Mouse (Mus musculus) liver, adult 2 months (tissue): ENCODE measurements around the gene Wdr91. TPM values are rescaled to one million over a fixed set of nuclear protein-coding genes. Genes with fewer than 3 reads are reported as not detected.

Source experiments
- DNase-seq: peaks from one replicate; pipeline ENCODE4 v3.0.0-alpha.2; 2011; ENCODE audit warnings: low read depth, low spot score; ENCODE audit errors: extremely low read depth
- H3K27ac ChIP-seq: fragments of 200-500 bp; replicated peaks from 2 replicates; pipeline ENCODE4 v1.5.1; 2012; ENCODE audit warnings: low read depth, mild to moderate bottlenecking, control low read depth, inconsistent platforms, low read length; ENCODE audit not compliant: insufficient read depth
- H3K27me3 ChIP-seq: fragments of 200-500 bp; 2 replicates; pipeline ENCODE4 v1.6.1; 2012; ENCODE audit warnings: mild to moderate bottlenecking, moderate library complexity, low read length, inconsistent platforms; ENCODE audit not compliant: control insufficient read depth, insufficient read depth
- H3K36me3 ChIP-seq: fragments of 200-500 bp; 2 replicates; pipeline ENCODE4 v1.6.1; 2012; ENCODE audit warnings: low read length, inconsistent platforms; ENCODE audit not compliant: control insufficient read depth, insufficient read depth
- H3K4me1 ChIP-seq: fragments of 200-500 bp; 2 replicates; pipeline ENCODE4 v1.6.1; 2011; ENCODE audit warnings: low read length; ENCODE audit not compliant: control insufficient read depth, insufficient read depth
- H3K4me3 ChIP-seq: fragments of 200-500 bp; 2 replicates; pipeline ENCODE4 v1.5.1; 2011; ENCODE audit warnings: low read depth, mild to moderate bottlenecking, control low read depth, low read length, moderate library complexity; ENCODE audit not compliant: insufficient read depth
- H3K79me2 ChIP-seq: fragments of 200-500 bp; 2 replicates; pipeline ENCODE4 v1.6.1; 2012; ENCODE audit warnings: inconsistent platforms, mild to moderate bottlenecking, low read length, moderate library complexity; ENCODE audit not compliant: control insufficient read depth, insufficient read depth
- H3K9ac ChIP-seq: fragments of 200-500 bp; 2 replicates; pipeline ENCODE4 v1.6.1; 2012; ENCODE audit warnings: low read depth, mild to moderate bottlenecking, control low read depth, inconsistent platforms, low read length
- CTCF ChIP-seq: fragments of 200-500 bp; IDR thresholded peaks from 2 replicates; pipeline ENCODE4 v1.5.1; 2011; ENCODE audit warnings: low read depth, low read length, control low read depth
- POLR2A ChIP-seq: fragments of 200-500 bp; IDR thresholded peaks from 2 replicates; pipeline ENCODE4 v1.6.1; 2011; ENCODE audit warnings: low read length, control low read depth; ENCODE audit not compliant: insufficient read depth; ENCODE audit errors: extremely low read depth
- whole genome bisulfite sequencing: fragments of 180-500 bp; shearing (Covaris S2); methylation state at CpG from one replicate; pipeline ENCODE4 v1.1.7; 2018; 5-methylcytosine and 5-hydroxymethylcytosine counted together
- polyA plus RNA-seq: library from polyadenylated mRNA; depleted of rRNA; stranded (reverse); fragments of >200 nt; gene quantifications from 2 replicates; pipeline ENCODE4 v1.2.3, GENCODE M21; 2012
- total RNA-seq: library from RNA; depleted of rRNA; stranded (reverse); fragments of >200 nt; gene quantifications from 2 replicates; pipeline ENCODE4 v1.2.3, GENCODE M21; 2014

Wdr91 gene
- total and polyA plus RNA-seq, 2 experiments: 9.5 to 23.4 TPM

- Histone ChIP-seq H3K9ac (no peak overlapping the region), H3K27ac (no peak overlapping the region), H3K36me3 (peaks cover 16% of the 10 kb centered on the region; the same call in 1 of the 2 replicates), H3K79me2 (no peaks in the 10 kb centered on the region), H3K27me3 (no peaks in the 10 kb centered on the region), H3K4me1 (no peaks in the 10 kb centered on the region), H3K4me3 (no peak overlapping the region)
- DNase-seq: no peak
- no peak for TF ChIP-seq POLR2A
- TF ChIP-seq CTCF: no peak
- WGBS: 88% methylated on average over 7 of the region's 7 CpGs
These were observed 26.0 kb downstream of the Wdr91 start for GRCm38 (mm10) chr6:34884724-34885123.

GRCm38 (mm10) chr6:34879911-34880475 lies 30.7 kb downstream of the Wdr91 start:
- Histone ChIP-seq H3K27me3 (no peaks in the 10 kb centered on the region), H3K36me3 (peaks cover 4% of the 10 kb centered on the region; the same call in 1 of the 2 replicates), H3K9ac (no peak overlapping the region), H3K79me2 (no peaks in the 10 kb centered on the region), H3K4me3 (no peak overlapping the region), H3K4me1 (peaks cover 4% of the 10 kb centered on the region), H3K27ac (no peak overlapping the region)
- TF ChIP-seq POLR2A (no peak), CTCF (peak; percentile 67)
- peak; percentile 63 for DNase-seq
- WGBS: 59% methylated on average over 6 of the region's 6 CpGs

GRCm38 (mm10) chr6:34879101-34879740 lies 31.5 kb downstream of the Wdr91 start:
- Histone ChIP-seq H3K9ac (no peak overlapping the region), H3K4me3 (no peak overlapping the region), H3K4me1 (peaks cover 4% of the 10 kb centered on the region), H3K27me3 (no peaks in the 10 kb centered on the region), H3K27ac (peak overlapping the region; percentile 10; the same call in 1 of the 2 replicates), H3K79me2 (no peaks in the 10 kb centered on the region), H3K36me3 (no peaks in the 10 kb centered on the region; the same call in 1 of the 2 replicates)
- no peak for DNase-seq
- TF ChIP-seq CTCF (no peak), POLR2A (no peak)
- WGBS: 83% methylated on average over 16 of the region's 16 CpGs

- Histone ChIP-seq H3K36me3 (no peaks in the 10 kb centered on the region), H3K4me3 (peak within 1 kb of the TSS; percentile 82), H3K9ac (peak within 1 kb of the TSS; percentile 90), H3K4me1 (peaks cover 4% of the 10 kb centered on the region), H3K79me2 (no peaks in the 10 kb centered on the region), H3K27ac (peak within 1 kb of the TSS; percentile 72), H3K27me3 (no peaks in the 10 kb centered on the region)
- TF ChIP-seq CTCF: peak; percentile 71
- peak; percentile 90 for TF ChIP-seq POLR2A
- peak; percentile 72 for DNase-seq
- under 1% methylated on average over 54 of the region's 56 CpGs for WGBS
These were observed 33.0 kb downstream of the Wdr91 start, which contains the start of gene Cyren for GRCm38 (mm10) chr6:34877509-34878321. Cyren (minus strand) TSS chr6:34878060.

GRCm38 (mm10) chr6:34876835-34877156 lies 33.9 kb downstream of the Wdr91 start:
- 49% methylated on average over 2 of the region's 2 CpGs for WGBS
- TF ChIP-seq CTCF: no peak
- Histone ChIP-seq H3K9ac (no peak overlapping the region), H3K36me3 (no peaks in the 10 kb centered on the region), H3K4me3 (no peak overlapping the region), H3K27me3 (no peaks in the 10 kb centered on the region), H3K79me2 (no peaks in the 10 kb centered on the region), H3K4me1 (peaks cover 4% of the 10 kb centered on the region), H3K27ac (0 out of 2 replicates have a peak overlapping the region, but pooled peaks have one; percentile 2)
- no peak for DNase-seq
